Mouse (Mus musculus) ES-E14 (cell line): ENCODE data around the gene Ppp1r14c.

Experiments used
- CHD2 ChIP-seq: IDR thresholded peaks from 2 replicates; pipeline ENCODE4 v1.6.1; 2014; ENCODE audit warnings: mild to moderate bottlenecking, low read depth, low read length, inconsistent platforms
- HCFC1 ChIP-seq: IDR thresholded peaks from 2 replicates; pipeline ENCODE4 v1.6.1; 2012; ENCODE audit warnings: low read length, inconsistent platforms, borderline replicate concordance; ENCODE audit not compliant: insufficient read depth
- MAFK ChIP-seq: IDR thresholded peaks from 2 replicates; pipeline ENCODE4 v1.6.1; 2014; ENCODE audit warnings: mild to moderate bottlenecking, low read depth, low read length, inconsistent platforms; ENCODE audit not compliant: insufficient read depth
- ZC3H11A ChIP-seq: IDR thresholded peaks from 2 replicates; pipeline ENCODE4 v1.6.1; 2012; ENCODE audit warnings: low read depth, mild to moderate bottlenecking, inconsistent platforms, low read length, borderline replicate concordance
- ZNF384 ChIP-seq: IDR thresholded peaks from 2 replicates; pipeline ENCODE4 v1.6.1; 2012; ENCODE audit warnings: low read depth, low read length, inconsistent platforms

- TF ChIP-seq ZC3H11A (no peak), CHD2 (no peak), HCFC1 (no peak), MAFK (no peak), ZNF384 (no peak)
Measured at GRCm38 (mm10) chr10:3402284-3402683, 36.4 kb downstream of the Ppp1r14c start.
